Mouse (Mus musculus) cerebellum, adult 11 months (tissue): ENCODE data around the gene Def8.

Source experiments
- DNase-seq: peaks from one replicate; pipeline ENCODE4 v3.0.0; 2022

Gene Def8

GRCm38 (mm10) chr8:123492898-123493297, 69.6 kb downstream of the Def8 start:
- no peak for DNase-seq

- DNase-seq: no peak
These were observed 74.4 kb downstream of the Def8 start for GRCm38 (mm10) chr8:123497699-123498098.

- no peak for DNase-seq
These were observed 75.6 kb downstream of the Def8 start for GRCm38 (mm10) chr8:123498963-123499362.

- no peak for DNase-seq
These were observed 76.2 kb downstream of the Def8 start for GRCm38 (mm10) chr8:123499556-123499955.

GRCm38 (mm10) chr8:123502192-123502591, 78.9 kb downstream of the Def8 start:
- DNase-seq: no peak

GRCm38 (mm10) chr8:123503801-123504467, 80.6 kb downstream of the Def8 start:
- no peak for DNase-seq

- DNase-seq: no peak
These were observed 81.4 kb downstream of the Def8 start for GRCm38 (mm10) chr8:123504591-123505195.

GRCm38 (mm10) chr8:123505267-123505666, 81.9 kb downstream of the Def8 start:
- DNase-seq: no peak

GRCm38 (mm10) chr8:123505695-123506094, 82.4 kb downstream of the Def8 start:
- DNase-seq: no peak

- DNase-seq: no peak
These were observed 83.8 kb downstream of the Def8 start for GRCm38 (mm10) chr8:123507153-123507552.

- DNase-seq: no peak
These were observed 87.5 kb downstream of the Def8 start for GRCm38 (mm10) chr8:123510819-123511218.
